Mouse (Mus musculus): ENCODE measurements around the gene Ccr10.

Ccr10 gene

DNA sequence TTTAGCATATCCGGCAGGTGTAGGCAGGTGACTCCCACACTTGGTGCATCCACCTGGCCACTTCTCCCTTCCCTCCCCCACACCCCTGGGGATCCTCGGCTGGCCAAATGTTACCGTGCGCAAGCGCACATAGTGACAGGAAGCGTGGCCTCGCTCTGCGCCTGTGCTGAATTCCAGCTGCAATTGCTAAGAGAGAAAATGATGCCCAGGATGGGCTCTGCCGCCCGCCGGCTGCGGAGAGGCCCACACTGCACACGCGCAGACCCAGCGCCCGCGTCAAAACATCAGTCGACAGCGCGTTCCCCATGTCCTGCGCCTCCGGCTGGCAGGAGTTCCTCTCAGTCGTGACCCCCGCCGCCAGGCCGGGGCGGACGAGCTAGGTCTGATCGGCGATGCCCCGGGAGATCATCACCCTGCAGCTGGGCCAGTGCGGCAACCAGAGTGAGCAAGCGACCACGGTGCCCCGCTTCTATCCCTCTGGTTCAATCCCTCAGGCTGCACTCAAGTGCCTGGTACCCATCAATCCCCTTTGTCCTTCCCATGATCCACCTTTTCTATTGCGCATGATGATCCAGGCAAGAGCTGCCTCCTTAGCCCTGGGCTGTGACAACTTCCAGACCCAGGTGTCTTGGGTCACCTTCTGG lies 19.4 kb downstream of the Ccr10 start, which contains the start of gene Tubg2:
Gene Tubg2, plus strand, starts transcription at position 180 of the 644 bp plus-strand sequence.
- H3K27me3 ChIP-seq (ENCODE audit: insufficient read depth, low read length): peaks cover 33% of the 10 kb centered on the region
- H3K36me3 ChIP-seq (ENCODE audit: insufficient read depth, low read length): no peaks in the 10 kb centered on the region
- no peaks in the 10 kb centered on the region for H3K9me3 ChIP-seq (ENCODE audit: low read length)
- peak within 1 kb of the TSS; percentile 74 for H3K4me3 ChIP-seq (replicated peaks; ENCODE audit: low read length)
- peaks cover 20% of the 10 kb centered on the region for H3K4me1 ChIP-seq (replicated peaks; ENCODE audit: low read depth, low read length)
- TF ChIP-seq POU5F1 (IDR thresholded peaks at IDR 0.05; ENCODE audit: borderline replicate concordance, low read length) (no peak), NANOG (IDR thresholded peaks at IDR 0.05; ENCODE audit: borderline replicate concordance, low read length) (no peak), CTCF (conservative IDR thresholded peaks at IDR 0.05; ENCODE audit: low read length) (no peak)

- TF ChIP-seq CTCF (conservative IDR thresholded peaks at IDR 0.05; ENCODE audit: low read length) (no peak), NANOG (IDR thresholded peaks at IDR 0.05; ENCODE audit: borderline replicate concordance, low read length) (no peak), POU5F1 (IDR thresholded peaks at IDR 0.05; ENCODE audit: borderline replicate concordance, low read length) (no peak)
These were observed 20.1 kb downstream of the Ccr10 start for GRCm38 (mm10) chr11:101155151-101155550.

DNA sequence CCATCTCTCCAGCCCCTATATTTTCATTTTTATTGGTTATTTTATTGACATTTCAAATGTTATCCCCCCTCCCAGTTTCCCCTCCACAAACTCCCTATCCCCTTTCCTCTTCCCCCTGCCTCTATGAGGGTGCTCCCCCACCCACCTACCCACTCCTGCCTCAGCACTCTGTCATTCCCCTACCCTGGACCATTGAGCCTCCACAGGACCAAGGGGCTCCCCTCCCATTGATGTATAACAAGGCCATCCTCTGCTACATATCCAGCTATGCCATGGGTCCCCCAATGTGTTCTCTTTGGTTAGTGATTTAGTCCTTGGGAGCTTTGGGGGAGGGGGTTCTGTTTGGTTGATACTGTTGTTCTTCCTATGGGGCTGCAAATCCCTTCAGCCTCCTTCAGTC lies 20.6 kb downstream of the Ccr10 start:
- Histone ChIP-seq H3K9me3 (ENCODE audit: low read length) (no peaks in the 10 kb centered on the region), H3K4me3 (replicated peaks; ENCODE audit: low read length) (no peak overlapping the region), H3K36me3 (ENCODE audit: insufficient read depth, low read length) (no peaks in the 10 kb centered on the region), H3K27me3 (ENCODE audit: insufficient read depth, low read length) (peaks cover 32% of the 10 kb centered on the region), H3K4me1 (replicated peaks; ENCODE audit: low read depth, low read length) (peaks cover 23% of the 10 kb centered on the region)
- TF ChIP-seq NANOG (IDR thresholded peaks at IDR 0.05; ENCODE audit: borderline replicate concordance, low read length): no peak
- TF ChIP-seq POU5F1 (IDR thresholded peaks at IDR 0.05; ENCODE audit: borderline replicate concordance, low read length): no peak
- TF ChIP-seq CTCF (conservative IDR thresholded peaks at IDR 0.05; ENCODE audit: low read length): no peak

More at GRCm38 (mm10) chr11:101155151-101155550, 20.1 kb downstream of the Ccr10 start:
- H3K27me3 ChIP-seq (ENCODE audit: insufficient read depth, low read length): peaks cover 33% of the 10 kb centered on the region
- no peaks in the 10 kb centered on the region for H3K36me3 ChIP-seq (ENCODE audit: insufficient read depth, low read length)
- peaks cover 20% of the 10 kb centered on the region for H3K4me1 ChIP-seq (replicated peaks; ENCODE audit: low read depth, low read length)
- peak overlapping the region; percentile 74; the same call in 1 of the 2 replicates for H3K4me3 ChIP-seq (replicated peaks; ENCODE audit: low read length)
- no peaks in the 10 kb centered on the region for H3K9me3 ChIP-seq (ENCODE audit: low read length)

DNA sequence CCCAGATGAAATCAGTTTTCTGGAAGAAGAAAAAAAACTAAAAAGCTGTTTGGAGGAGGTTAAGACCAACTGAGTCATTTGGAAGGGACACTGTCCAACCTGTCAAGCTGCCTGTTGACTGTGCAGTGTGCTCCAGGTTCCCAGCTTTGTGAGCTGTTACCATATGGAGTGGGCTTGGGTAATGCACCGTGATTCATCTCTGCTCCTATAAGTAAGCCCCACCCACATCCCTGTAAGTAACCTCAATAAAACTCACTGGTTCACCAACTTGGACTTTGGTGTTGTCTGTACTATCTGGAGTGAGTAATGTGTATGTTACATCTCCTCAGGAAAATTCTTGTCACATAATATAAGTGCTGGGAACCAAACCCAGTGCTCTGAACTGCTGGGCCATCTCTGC lies 22.4 kb downstream of the Ccr10 start:
- peaks cover 21% of the 10 kb centered on the region for H3K27me3 ChIP-seq (ENCODE audit: insufficient read depth, low read length)
- H3K9me3 ChIP-seq (ENCODE audit: low read length): no peaks in the 10 kb centered on the region
- TF ChIP-seq CTCF (conservative IDR thresholded peaks at IDR 0.05; ENCODE audit: low read length) (no peak), POU5F1 (IDR thresholded peaks at IDR 0.05; ENCODE audit: borderline replicate concordance, low read length) (no peak), NANOG (IDR thresholded peaks at IDR 0.05; ENCODE audit: borderline replicate concordance, low read length) (no peak)
- peaks cover 36% of the 10 kb centered on the region for H3K4me1 ChIP-seq (replicated peaks; ENCODE audit: low read depth, low read length)
- no peak overlapping the region for H3K4me3 ChIP-seq (replicated peaks; ENCODE audit: low read length)
- no peaks in the 10 kb centered on the region for H3K36me3 ChIP-seq (ENCODE audit: insufficient read depth, low read length)

- no peak overlapping the region for H3K4me3 ChIP-seq (replicated peaks; ENCODE audit: low read length)
- TF ChIP-seq POU5F1 (IDR thresholded peaks at IDR 0.05; ENCODE audit: borderline replicate concordance, low read length) (no peak), NANOG (IDR thresholded peaks at IDR 0.05; ENCODE audit: borderline replicate concordance, low read length) (no peak), CTCF (conservative IDR thresholded peaks at IDR 0.05; ENCODE audit: low read length) (no peak)
- no peaks in the 10 kb centered on the region for H3K9me3 ChIP-seq (ENCODE audit: low read length)
- H3K4me1 ChIP-seq (replicated peaks; ENCODE audit: low read depth, low read length): peaks cover 28% of the 10 kb centered on the region
- no peaks in the 10 kb centered on the region for H3K36me3 ChIP-seq (ENCODE audit: insufficient read depth, low read length)
- H3K27me3 ChIP-seq (ENCODE audit: insufficient read depth, low read length): peaks cover 9% of the 10 kb centered on the region
These were observed 24.2 kb downstream of the Ccr10 start for GRCm38 (mm10) chr11:101151063-101151462.

DNA sequence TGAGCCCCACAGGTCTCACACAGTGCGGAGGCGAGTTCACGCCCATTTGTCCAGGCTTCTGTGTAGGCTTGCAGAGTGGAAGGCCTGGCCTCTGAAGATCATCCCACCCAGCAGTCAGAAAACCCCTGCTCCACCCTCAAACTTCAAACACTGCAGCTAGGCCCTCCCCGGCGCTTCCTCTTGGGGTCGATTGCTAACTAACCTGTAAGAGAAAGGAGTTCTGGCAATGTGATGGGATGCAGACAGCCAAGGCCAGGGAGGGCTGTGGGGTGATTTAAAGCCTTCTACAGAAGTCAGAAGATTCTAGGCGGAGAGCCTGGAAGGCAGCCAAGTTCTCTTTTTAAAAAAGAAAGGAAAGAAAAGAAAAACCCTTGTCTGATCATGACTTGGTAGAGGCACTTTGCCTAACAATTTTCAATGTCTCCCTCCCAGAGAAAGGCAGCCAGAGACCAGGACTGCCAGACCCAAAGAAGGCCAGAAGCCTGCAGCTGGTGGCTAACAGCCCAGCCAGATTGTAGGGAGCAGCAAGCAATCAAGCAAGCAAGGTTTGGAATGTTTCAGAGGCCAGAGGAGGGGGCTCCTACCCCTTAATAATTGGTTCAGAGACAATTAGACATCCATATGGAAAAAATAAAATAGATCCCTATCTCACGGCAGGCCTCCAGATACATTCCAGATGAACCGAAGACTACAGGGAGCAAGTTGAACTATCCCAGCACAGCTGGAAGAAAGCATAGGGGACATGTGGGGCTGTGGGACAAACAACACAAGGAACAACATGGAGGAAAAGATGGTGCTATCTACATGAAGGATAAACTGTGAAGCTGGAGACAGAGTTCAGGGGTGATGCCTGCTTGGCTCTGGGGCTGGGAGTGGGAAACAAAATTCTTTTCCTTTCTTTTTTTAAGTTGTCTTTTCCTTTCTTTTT lies 25.8 kb downstream of the Ccr10 start:
- Histone ChIP-seq H3K36me3 (ENCODE audit: insufficient read depth, low read length) (no peaks in the 10 kb centered on the region), H3K9me3 (ENCODE audit: low read length) (no peaks in the 10 kb centered on the region), H3K4me3 (replicated peaks; ENCODE audit: low read length) (no peak overlapping the region), H3K27me3 (ENCODE audit: insufficient read depth, low read length) (no peaks in the 10 kb centered on the region), H3K4me1 (replicated peaks; ENCODE audit: low read depth, low read length) (peaks cover 18% of the 10 kb centered on the region)
- TF ChIP-seq NANOG (IDR thresholded peaks at IDR 0.05; ENCODE audit: borderline replicate concordance, low read length) (no peak), POU5F1 (IDR thresholded peaks at IDR 0.05; ENCODE audit: borderline replicate concordance, low read length) (no peak)

DNA sequence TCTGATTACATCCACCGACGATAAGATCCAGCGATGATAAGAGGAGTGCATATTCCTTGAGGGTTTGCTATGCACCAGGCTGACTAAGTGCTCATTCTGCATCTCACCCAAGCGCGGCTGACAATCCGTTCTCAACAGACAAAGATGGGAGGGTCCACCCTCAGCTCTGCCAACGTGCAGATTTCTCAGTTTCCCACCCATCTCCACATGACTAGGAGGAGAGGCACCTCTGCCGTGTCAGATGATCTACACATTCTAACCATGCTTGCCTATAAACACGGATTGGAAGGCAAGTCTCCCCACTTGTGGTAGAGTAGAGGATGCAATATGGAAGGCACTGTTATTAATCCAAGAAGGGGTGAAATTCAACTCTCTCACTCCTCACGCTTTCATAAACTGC lies 26.5 kb downstream of the Ccr10 start:
- TF ChIP-seq POU5F1 (IDR thresholded peaks at IDR 0.05; ENCODE audit: borderline replicate concordance, low read length) (no peak), CTCF (conservative IDR thresholded peaks at IDR 0.05; ENCODE audit: low read length) (no peak)
- no peaks in the 10 kb centered on the region for H3K27me3 ChIP-seq (ENCODE audit: insufficient read depth, low read length)
- no peaks in the 10 kb centered on the region for H3K36me3 ChIP-seq (ENCODE audit: insufficient read depth, low read length)
- peaks cover 21% of the 10 kb centered on the region for H3K4me1 ChIP-seq (replicated peaks; ENCODE audit: low read depth, low read length)
- no peak overlapping the region for H3K4me3 ChIP-seq (replicated peaks; ENCODE audit: low read length)
- no peaks in the 10 kb centered on the region for H3K9me3 ChIP-seq (ENCODE audit: low read length)

- TF ChIP-seq NANOG (IDR thresholded peaks at IDR 0.05; ENCODE audit: borderline replicate concordance, low read length): no peak
- no peak for TF ChIP-seq POU5F1 (IDR thresholded peaks at IDR 0.05; ENCODE audit: borderline replicate concordance, low read length)
- TF ChIP-seq CTCF (conservative IDR thresholded peaks at IDR 0.05; ENCODE audit: low read length): no peak
- Histone ChIP-seq H3K36me3 (ENCODE audit: insufficient read depth, low read length) (no peaks in the 10 kb centered on the region), H3K4me3 (replicated peaks; ENCODE audit: low read length) (no peak overlapping the region), H3K4me1 (replicated peaks; ENCODE audit: low read depth, low read length) (peaks cover 31% of the 10 kb centered on the region), H3K9me3 (ENCODE audit: low read length) (no peaks in the 10 kb centered on the region), H3K27me3 (ENCODE audit: insufficient read depth, low read length) (no peaks in the 10 kb centered on the region)
These were observed 28.9 kb downstream of the Ccr10 start for GRCm38 (mm10) chr11:101146377-101146776.

Data from E14TG2a.4 (cell line).